Mouse (Mus musculus) yolk sac, embryonic 10.5 days (tissue): ENCODE data around the gene Wdr90.

Source experiments
- DNase-seq: peaks from one replicate; pipeline ENCODE4 v3.0.0-alpha.2; 2017; ENCODE audit warnings: low spot score

Gene Wdr90

DNA sequence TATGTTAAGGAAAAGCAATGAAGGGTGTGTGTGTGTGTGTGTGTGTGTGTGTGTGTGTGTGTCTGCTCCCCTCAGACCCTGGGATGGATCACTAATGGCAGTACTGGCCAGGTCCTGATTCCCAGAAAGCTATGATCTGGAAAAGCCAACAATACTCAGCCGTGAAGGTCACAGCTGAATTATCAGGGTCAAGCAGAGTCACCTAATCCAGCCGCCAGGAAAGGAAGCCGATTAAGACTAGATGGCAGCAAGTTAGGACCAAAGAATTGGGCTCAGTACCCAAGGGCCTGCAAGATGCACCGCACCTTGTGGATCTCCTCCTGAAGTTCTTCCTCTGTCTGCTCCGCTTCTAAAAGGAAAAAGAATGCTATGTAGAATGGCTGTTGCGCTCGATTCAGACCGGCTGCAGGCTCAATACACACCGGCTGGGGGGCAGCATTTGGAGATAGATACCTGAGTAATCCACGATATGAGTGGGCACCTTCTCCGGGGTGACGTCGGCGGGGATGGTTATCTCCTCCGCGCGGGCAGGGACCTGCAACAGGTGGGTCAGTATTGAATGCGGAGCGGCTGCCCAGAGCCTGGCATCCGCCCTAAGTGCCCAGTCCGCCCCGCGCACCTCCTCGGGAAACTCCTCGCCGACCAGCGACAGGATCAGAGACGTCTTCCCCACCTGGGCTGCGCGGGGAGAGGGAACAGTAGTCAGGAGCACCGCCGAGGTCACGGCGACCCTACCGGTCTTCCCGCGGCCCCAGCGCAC lies 17.5 kb downstream of the Wdr90 start:
- no peak for DNase-seq

DNA sequence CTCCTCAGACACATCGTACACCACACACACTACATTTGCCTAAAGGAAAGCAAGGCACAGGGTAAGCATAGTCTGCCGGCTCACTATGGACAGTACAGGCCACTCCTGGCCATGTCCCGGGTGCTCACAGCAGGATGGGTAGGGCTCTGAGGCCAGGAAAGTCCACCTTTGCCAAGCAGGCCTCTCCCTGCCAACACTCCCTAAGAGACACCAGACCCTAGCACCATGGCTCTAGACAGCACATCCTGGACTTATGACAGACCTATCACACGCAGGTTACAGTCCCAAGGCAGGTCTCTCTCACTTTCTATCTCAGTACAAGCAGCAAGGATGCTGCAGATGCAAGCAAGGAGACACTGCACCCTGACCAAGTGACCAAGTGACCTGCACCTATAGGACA lies 18.2 kb downstream of the Wdr90 start:
- DNase-seq: no peak

GRCm38 (mm10) chr17:25842509-25842908 lies 18.8 kb downstream of the Wdr90 start:
- DNase-seq: no peak

- no peak for DNase-seq
Observed at GRCm38 (mm10) chr17:25841117-25841880, 20.0 kb downstream of the Wdr90 start, which contains the start of gene Gm20683. TSS of gene Gm20683 (minus strand) at chr17:25841763.

- no peak for DNase-seq
Observed at GRCm38 (mm10) chr17:25840519-25840918, 20.8 kb downstream of the Wdr90 start.

GRCm38 (mm10) chr17:25839455-25840235 lies 21.7 kb downstream of the Wdr90 start:
- DNase-seq: peak; percentile 63

DNA sequence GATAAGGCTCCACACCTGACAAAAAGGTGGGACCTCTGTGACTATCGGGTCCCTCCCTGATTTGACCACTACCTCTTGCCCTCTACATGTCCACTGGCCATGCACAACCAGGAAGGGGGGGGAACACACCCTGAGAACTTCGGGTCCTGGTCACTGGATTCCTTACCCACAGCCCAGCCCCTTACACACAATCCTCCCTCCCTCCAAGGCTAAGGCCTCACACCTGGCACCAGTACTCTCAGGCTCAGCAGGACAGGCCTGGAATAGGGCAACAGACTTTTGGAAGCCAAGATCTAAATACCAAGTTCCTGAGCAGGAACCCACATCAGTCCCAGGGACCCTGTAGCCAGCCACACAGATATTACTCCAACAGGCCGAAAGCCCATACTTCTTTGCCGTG lies 22.4 kb downstream of the Wdr90 start:
- DNase-seq: no peak

GRCm38 (mm10) chr17:25837533-25837932 lies 23.8 kb downstream of the Wdr90 start:
- DNase-seq: no peak

- DNase-seq: peak; percentile 69
Observed at GRCm38 (mm10) chr17:25837076-25837410, 24.3 kb downstream of the Wdr90 start, which contains the start of gene Rhbdl1. TSS of gene Rhbdl1 (minus strand) at chr17:25837295.

DNA sequence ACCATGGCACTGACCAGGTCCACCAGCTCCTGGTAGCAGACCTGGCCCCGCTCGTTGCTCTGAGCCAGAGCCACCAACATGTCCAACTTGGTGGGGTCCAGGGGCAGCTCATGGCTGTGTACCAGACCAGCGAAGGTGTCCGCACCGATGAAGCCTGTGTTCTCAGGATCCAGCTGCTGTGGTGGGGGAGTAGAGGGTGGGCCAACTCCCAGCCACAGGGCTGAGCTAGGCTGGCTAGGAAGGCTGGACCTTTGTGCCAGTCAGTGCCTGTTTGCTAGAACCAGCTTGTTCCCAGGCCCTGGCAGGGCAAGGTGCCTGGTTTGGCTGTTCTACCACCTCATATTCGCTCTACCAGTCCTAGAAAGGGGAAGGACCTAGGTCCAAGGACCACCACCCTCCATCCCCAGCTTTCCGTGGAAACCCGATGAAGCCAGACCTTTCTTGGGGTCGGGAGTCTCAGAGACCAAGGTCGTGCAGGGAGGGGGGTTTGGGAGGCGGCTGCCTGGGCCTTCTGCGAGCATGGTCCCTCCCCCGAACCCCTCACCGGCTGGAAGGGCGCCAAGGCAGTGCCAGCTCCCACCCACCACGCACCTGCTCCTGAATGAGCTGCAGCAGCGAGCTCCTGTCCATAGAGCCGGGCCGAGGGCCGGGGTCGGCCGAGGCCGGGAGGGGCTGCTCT lies 24.8 kb downstream of the Wdr90 start:
- no peak for DNase-seq

- no peak for DNase-seq
Observed at GRCm38 (mm10) chr17:25835816-25836215, 25.5 kb downstream of the Wdr90 start.

- DNase-seq: no peak
Observed at GRCm38 (mm10) chr17:25835301-25835700, 26.0 kb downstream of the Wdr90 start.

DNA sequence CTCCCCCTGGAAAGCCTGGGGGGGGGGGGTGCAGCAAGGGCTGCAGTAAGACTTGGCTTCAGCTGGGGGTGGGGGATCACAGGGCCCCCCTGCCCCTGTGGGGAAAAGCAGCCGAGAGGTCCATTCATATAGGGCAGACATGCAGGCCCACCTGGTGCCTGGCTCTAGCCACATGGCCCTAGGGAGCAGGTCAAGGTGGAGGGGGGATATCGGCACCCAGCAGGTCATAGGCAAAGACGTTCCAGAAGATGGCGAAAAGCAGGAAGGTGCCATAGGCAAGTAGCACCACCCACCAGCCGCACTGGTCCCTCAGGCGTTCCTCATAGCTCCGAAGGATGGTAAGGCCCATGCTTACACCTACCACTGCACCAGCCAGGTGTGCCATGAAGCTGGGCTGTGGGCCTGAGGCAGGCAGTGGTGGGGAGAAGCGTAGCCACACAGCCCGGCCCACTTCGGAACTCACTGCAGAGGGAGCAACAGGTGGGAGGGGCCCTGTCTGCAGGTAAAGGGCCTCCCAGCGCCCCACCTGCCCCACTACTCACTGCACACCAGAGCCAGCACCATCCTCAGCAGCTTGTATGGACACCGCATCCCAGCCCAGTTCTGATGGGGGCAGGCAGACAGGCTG lies 26.6 kb downstream of the Wdr90 start:
- no peak for DNase-seq

- no peak for DNase-seq
Observed at GRCm38 (mm10) chr17:25833961-25834594, 27.2 kb downstream of the Wdr90 start.

DNA sequence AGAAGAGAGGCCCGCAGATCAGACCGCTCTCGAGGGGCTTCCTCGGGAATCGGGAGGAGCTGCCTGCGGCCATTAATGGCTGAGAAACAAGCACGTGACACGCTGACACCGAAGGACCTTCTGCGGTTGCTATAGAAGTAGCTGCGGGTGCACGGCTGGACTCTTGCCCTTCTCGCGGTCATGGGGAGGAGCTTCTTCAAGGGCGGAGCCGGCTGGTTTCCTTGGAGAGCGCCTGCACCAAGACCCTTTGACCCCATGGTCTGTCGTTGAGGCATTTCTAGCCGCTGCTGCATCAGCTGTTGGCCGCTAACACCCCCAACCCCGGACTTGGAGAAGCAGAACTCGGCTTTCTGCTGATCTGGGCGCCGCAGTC lies 28.0 kb downstream of the Wdr90 start, which contains the start of gene Stub1:
Gene Stub1 (minus strand): TSS at position 114 of the 373 bp plus-strand sequence.
- DNase-seq: peak; percentile 98

DNA sequence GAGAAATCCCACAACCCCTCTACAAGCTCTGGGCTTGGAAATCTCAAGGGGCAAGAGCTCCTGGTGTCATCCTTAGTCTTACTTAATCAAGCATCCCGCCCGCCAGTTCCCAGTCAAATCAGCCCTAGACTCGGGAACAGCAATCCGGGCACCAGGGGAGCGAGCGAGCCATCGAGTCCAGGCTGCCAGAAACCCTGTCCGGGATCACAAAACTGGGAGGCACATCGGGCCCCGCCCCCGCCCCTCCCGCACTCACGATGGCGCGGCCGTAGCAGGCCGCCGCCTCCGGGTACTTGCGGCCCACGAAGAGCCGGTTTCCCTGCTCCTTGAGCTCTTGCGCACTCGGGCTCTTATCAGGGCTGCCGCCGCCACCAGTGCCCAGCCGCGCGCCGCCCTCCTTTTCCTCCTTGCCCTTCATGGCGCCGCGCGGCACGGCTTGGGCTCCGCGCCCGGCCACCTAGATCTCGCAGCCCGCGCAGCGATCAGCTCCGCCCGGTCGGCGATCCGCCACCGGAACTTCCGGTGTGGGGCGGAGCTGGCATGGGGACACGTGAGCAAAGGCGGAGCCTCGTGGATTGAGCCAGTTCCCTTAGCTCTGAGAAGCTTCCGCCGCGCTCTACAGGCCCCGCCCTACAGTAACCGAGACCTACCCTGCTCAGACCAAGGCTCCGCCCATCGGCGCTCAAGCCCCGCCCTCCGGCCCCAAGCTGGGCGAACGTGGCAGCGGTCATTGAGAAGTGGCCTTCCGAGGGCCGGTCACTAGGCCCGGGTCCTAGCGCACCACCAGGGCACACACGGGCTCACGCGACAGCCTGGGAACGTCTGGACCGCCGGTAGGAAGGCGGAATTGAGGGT lies 28.6 kb downstream of the Wdr90 start:
- DNase-seq: peak; percentile 100

DNA sequence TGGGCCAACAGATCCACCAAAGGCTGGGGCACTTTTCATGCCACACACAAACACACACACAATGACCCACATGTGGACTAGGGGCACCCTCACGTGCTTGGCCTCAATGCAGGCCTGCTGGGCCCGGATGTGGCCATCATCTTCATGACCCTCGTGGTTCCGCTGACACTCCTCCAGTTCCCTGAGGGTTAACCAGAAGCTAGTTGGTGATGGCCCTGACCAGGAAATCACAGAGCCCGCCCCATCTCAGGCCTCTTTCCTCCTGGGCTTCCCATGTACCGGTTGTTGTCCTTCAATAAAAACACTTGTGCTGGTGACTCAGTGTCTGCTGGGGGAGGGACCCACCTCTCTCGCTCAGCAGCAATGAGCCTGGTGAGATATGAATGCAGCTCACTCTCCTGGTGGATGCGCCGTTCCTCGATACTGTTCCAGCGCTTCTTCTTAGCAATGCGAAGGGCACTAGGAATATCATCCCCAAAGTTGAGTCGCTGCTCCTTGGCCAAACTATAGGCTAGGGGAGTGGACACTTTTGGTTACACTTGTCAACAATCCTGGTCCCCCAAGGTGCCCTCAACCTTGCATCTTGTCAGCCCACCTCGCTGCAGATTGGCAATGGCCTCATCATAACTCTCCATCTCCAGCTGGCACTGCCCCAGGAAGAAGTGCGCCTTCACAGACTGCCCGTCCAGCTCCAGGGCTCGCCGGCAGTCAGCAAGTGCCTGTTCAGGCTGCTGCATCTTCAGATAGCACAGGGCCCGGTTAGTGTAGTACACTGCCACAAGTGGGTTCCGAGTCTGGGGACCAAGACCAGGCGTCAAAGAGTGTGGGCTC lies 29.6 kb downstream of the Wdr90 start:
- no peak for DNase-seq

DNA sequence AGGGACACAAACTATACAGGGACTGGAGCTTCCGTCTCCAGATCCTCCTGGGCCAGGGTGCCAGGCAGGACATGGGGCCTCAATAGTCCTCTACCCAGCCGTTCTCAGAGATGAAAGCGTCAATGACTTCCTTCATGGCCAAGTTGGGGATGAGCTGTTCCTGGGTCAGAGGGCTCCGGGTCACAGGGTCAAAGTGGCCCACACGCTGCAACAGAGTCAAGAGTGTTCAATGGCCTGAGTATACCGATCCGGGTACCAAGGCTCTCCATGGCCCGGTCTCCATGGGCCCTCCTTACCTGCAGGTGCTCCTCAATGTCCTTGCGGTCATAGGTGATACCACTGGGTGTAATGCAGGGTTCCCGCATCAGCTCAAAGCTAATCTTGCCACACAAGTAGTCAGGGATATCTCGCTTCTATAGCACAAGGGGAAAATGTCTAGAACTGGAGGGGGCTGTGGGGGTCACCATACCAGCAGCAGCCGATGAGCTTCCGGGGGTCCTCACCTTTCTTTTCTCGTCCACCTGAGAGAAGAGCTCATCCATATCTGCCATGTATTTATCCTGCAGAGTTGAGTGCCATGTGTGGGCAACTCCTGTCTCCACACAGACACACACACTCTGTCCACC lies 30.4 kb downstream of the Wdr90 start:
- DNase-seq: no peak
